Mouse (Mus musculus) neural tube, embryonic 12.5 days (tissue): ENCODE data around the gene Cdca7. TPM values are rescaled to one million over a fixed set of nuclear protein-coding genes. Genes with fewer than 3 reads are reported as not detected.

ENCODE experiments used
- ATAC-seq: fragments of 200-750 bp; cut with Nextera tagmentation; 2 replicates; pipeline ENCODE4 v1.8.0; 2017; ENCODE audit warnings: low read depth, mild to moderate bottlenecking, moderate TSS enrichment, moderate library complexity; ENCODE audit not compliant: low FRiP score
- H3K27ac ChIP-seq: fragments of 300-500 bp; sonication (generic); 2 replicates; pipeline ENCODE4 v1.5.1; 2016
- H3K27me3 ChIP-seq: fragments of 300-500 bp; sonication (generic); replicated peaks from 2 replicates; pipeline ENCODE4 v1.6.1; 2016; ENCODE audit warnings: mild to moderate bottlenecking
- H3K36me3 ChIP-seq: fragments of 300-500 bp; sonication (generic); 2 replicates; pipeline ENCODE4 v1.6.1; 2016; ENCODE audit warnings: mild to moderate bottlenecking
- H3K4me1 ChIP-seq: fragments of 300-500 bp; sonication (generic); 2 replicates; pipeline ENCODE4 v1.6.1; 2016
- H3K4me2 ChIP-seq: fragments of 300-500 bp; sonication (generic); replicated peaks from 2 replicates; pipeline ENCODE4 v1.6.1; 2016; ENCODE audit warnings: mild to moderate bottlenecking
- H3K4me3 ChIP-seq: fragments of 300-500 bp; sonication (generic); 2 replicates; pipeline ENCODE4 v1.5.1; 2016
- H3K9ac ChIP-seq: fragments of 300-500 bp; sonication (generic); 2 replicates; pipeline ENCODE4 v1.6.1; 2016; ENCODE audit warnings: mild to moderate bottlenecking
- H3K9me3 ChIP-seq: fragments of 300-500 bp; sonication (generic); 2 replicates; pipeline ENCODE4 v1.6.1; 2016; ENCODE audit warnings: mild to moderate bottlenecking
- WGBS: fragments of 180-500 bp; shearing (Covaris S2); methylation state at CpG from one replicate; pipeline ENCODE4 v1.1.7; 2016; 5-methylcytosine and 5-hydroxymethylcytosine counted together
- polyA plus RNA-seq: library from polyadenylated mRNA; unstranded; fragments of >200 nt; fragmentation: Nextera tagmentation; extraction: Ambion mirVana; gene quantifications from 2 replicates; pipeline ENCODE4 v1.2.1, GENCODE M21; 2016

Gene Cdca7
- 102 and 109 TPM in 2 replicates for polyA plus RNA-seq

DNA sequence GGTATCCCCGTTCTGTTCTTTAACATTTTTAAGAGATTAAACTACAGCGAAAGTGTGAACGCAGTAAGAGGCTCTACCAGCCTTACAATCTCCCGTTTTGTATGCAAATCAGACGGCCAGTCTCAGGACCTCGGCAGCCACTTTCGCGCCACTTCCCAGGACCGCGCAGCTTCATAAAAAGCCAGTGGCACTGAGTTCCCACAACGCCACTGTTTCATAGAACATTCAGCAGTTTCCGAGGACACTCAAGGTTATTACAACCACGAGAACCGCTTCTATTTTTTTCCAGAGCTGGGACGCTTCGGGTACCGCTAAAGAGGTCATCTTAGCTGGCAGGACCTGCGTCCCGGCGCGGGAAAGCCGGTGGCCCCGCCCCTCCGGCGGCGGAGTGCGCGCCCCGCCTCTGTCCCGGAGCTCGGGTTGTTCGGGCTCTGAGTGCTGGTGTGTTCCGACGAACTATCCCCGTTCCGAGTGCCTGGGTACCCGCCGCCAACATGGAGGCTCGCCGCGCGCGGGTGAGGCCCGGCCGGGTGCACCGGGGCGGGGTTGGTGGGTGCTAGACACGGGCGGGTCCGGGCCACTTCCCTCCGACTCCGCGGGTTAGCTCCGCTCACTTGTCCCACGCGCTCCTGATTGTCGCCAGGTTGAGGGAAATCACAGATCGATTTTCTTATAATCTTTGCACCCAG is at the start of gene Cdca7:
TSS of gene Cdca7 (plus strand) at position 363 of the 689 bp plus-strand sequence.
- WGBS, result under 1% methylated on average over 58 of the region's 58 CpGs
- 0 out of 2 replicates have a peak within 1 kb of the TSS, but pooled peaks have one; percentile 50 for H3K27ac ChIP-seq
- peak within 1 kb of the TSS; percentile 75 for H3K9ac ChIP-seq
- ATAC-seq, result peak; percentile 83
- peak within 1 kb of the TSS; percentile 77 for H3K4me2 ChIP-seq
- peak within 1 kb of the TSS; percentile 84 for H3K4me3 ChIP-seq
- H3K9me3 ChIP-seq, result no peaks in the 10 kb centered on the region
- H3K27me3 ChIP-seq, result 0 out of 2 replicates have a peak, but pooled peaks cover 5% of the 10 kb centered on the region
- peaks cover 31% of the 10 kb centered on the region for H3K4me1 ChIP-seq
- peaks cover 5% of the 10 kb centered on the region; the same call in 1 of the 2 replicates for H3K36me3 ChIP-seq

DNA sequence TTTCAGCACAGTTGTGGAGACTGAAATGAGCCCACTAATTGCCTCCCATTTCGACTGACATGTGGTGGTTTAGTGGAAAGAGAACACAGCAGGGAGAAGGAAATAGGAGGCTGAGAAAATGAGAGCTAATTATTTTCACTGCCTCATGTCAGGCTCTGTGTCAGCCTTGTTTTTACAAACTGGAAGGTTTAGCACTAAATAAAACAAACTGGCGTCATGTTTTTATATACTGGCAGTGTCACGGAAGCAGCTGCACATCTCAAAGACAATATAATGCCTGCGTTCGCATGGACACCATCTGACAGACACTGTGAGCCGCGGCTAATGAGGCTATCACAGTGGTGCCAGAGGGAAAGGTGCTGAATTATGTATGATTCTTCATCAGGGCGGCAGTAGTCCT is 49.2 kb upstream of the Cdca7 start:
- H3K36me3 ChIP-seq, result no peaks in the 10 kb centered on the region
- H3K9ac ChIP-seq, result no peak overlapping the region
- no peaks in the 10 kb centered on the region for H3K9me3 ChIP-seq
- H3K4me3 ChIP-seq, result no peak overlapping the region
- no peaks in the 10 kb centered on the region for H3K27me3 ChIP-seq
- H3K4me2 ChIP-seq, result peak overlapping the region; percentile 37
- WGBS, result 5% methylated on average over 8 of the region's 8 CpGs
- peaks cover 7% of the 10 kb centered on the region for H3K4me1 ChIP-seq
- H3K27ac ChIP-seq, result no peak overlapping the region
- peak; percentile 96 for ATAC-seq

DNA sequence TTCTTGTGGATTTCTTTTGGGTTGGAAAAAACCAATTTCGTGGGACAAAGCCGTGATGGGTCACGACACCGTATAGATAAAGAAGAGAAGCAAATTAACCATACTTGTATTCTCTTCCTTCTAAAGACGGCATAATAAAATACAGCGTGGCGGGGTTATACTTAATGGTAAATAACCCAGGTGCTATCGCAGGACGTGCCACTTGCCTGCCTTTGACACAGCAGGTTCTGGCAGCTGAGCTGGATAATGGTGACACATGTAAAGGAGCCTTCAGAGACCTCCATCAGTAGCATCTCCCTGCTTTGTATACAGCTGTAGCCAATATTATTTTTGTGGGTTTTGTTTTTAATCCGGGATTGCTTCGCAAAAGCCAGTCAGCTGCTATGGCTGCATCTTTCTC is 48.7 kb upstream of the Cdca7 start:
- no peak overlapping the region for H3K9ac ChIP-seq
- no peak overlapping the region for H3K27ac ChIP-seq
- H3K4me1 ChIP-seq, result peaks cover 7% of the 10 kb centered on the region
- no peaks in the 10 kb centered on the region for H3K27me3 ChIP-seq
- H3K9me3 ChIP-seq, result no peaks in the 10 kb centered on the region
- no peaks in the 10 kb centered on the region for H3K36me3 ChIP-seq
- 41% methylated on average over 11 of the region's 11 CpGs for WGBS
- H3K4me2 ChIP-seq, result peak overlapping the region; percentile 37
- H3K4me3 ChIP-seq, result no peak overlapping the region
- ATAC-seq, result peak; percentile 85

DNA sequence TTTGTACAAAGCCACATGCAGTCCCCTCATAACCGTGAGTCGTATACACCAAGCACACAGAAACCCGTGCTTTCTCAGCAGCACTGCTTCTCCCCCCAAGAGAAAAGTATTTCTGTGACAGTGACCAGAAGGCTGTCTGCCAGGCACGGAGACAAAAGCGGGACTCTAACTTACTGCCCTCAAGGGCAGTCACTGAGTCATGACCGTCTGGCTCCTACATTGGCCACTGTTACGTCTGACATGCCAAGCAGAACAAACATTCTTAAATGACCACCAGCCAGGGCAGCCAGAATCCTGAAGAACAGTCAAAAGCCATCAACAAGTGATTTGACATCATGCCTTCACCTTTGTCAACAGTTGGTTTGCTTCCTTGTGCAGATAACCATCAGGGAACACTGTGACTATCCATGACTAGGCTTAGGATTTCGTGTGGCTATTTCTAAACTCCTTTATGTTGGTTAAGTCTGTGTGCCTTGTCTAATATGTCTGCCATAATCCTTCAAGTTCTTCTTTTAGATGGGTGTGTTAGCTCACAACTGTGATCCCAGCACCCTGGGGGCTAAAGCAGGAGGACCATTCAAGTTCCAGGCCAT is 36.9 kb upstream of the Cdca7 start:
- Histone ChIP-seq H3K9me3 (no peaks in the 10 kb centered on the region), H3K27ac (no peak overlapping the region), H3K27me3 (no peaks in the 10 kb centered on the region), H3K4me3 (no peak overlapping the region), H3K9ac (no peak overlapping the region), H3K4me1 (no peaks in the 10 kb centered on the region), H3K4me2 (no peak overlapping the region), H3K36me3 (no peaks in the 10 kb centered on the region)
- no peak for ATAC-seq
- 73% methylated on average over 8 of the region's 8 CpGs for WGBS

DNA sequence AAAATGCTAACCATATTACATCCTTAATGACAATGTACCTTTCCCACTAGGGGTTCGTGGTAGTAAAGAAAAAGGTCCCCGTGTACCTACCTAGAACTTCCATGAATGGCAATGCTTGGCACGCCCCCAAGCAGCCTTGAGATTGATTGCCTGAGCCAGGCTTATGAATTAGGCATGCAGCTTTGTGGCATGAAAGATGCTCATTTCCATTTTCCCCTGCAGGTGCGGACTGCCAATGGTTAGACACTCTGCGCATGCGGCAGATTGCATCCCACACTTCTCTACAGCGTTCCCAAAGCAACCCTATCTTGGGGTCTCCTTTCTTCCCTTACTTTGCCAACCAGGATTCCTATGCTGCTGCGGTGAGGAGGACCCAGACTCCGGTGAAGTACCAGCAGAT is 34.9 kb upstream of the Cdca7 start:
- ATAC-seq, result no peak

DNA sequence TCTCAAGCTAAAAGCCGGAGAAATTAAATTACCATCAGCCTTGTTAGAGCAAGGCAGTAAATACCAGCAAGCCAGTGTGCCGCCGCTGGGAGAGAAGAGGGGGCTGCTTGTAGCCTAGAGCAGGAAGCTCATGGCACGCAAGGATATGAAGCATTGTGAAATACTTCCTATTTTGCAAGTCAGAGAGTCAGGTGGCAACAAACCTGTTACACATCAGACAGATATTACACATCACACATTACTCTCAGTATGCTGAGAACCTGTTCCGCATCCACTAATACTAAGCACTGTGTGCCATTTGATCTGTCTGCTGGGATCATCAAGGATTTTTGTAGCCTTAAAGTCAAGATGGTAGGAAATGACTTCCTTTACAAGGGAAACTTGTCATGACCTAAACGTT is 33.1 kb upstream of the Cdca7 start:
- Histone ChIP-seq H3K36me3 (no peaks in the 10 kb centered on the region), H3K27me3 (no peaks in the 10 kb centered on the region), H3K9ac (no peak overlapping the region), H3K4me1 (no peaks in the 10 kb centered on the region), H3K4me3 (no peak overlapping the region), H3K27ac (no peak overlapping the region), H3K4me2 (no peak overlapping the region), H3K9me3 (no peaks in the 10 kb centered on the region)
- 79% methylated on average over 6 of the region's 6 CpGs for WGBS
- ATAC-seq, result no peak

More for the DNA sequence above, 34.9 kb upstream of the Cdca7 start:
- H3K4me3 ChIP-seq, result no peak overlapping the region
- H3K27me3 ChIP-seq, result no peaks in the 10 kb centered on the region
- H3K9me3 ChIP-seq, result no peaks in the 10 kb centered on the region
- H3K27ac ChIP-seq, result no peak overlapping the region
- no peaks in the 10 kb centered on the region for H3K4me1 ChIP-seq
- 67% methylated on average over 9 of the region's 9 CpGs for WGBS
- H3K9ac ChIP-seq, result no peak overlapping the region
- H3K36me3 ChIP-seq, result no peaks in the 10 kb centered on the region
- no peak overlapping the region for H3K4me2 ChIP-seq

DNA sequence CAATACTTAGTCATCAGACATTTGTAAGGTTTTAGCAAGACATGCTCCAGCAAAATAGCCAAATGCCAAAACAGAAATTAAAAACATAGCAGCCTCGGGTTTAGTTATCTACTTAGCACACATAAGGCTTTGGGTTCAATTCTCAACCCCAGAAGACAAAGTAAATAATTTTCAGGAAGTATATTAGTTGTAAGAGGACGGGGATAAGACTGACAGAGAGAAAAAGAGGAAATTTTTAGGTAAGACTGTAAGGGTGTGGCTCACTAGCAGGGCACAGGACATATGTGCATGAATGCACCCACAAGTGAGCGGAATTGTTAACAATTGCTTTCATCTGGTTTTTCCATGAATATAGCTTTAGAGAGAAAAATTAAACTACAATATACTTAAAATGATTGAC is 32.0 kb upstream of the Cdca7 start:
- Histone ChIP-seq H3K27ac (no peak overlapping the region), H3K36me3 (no peaks in the 10 kb centered on the region), H3K4me3 (no peak overlapping the region), H3K4me2 (no peak overlapping the region), H3K9ac (no peak overlapping the region), H3K4me1 (no peaks in the 10 kb centered on the region), H3K27me3 (no peaks in the 10 kb centered on the region), H3K9me3 (no peaks in the 10 kb centered on the region)
- WGBS, result 82% methylated on average over 3 of the region's 3 CpGs
- ATAC-seq, result no peak

DNA sequence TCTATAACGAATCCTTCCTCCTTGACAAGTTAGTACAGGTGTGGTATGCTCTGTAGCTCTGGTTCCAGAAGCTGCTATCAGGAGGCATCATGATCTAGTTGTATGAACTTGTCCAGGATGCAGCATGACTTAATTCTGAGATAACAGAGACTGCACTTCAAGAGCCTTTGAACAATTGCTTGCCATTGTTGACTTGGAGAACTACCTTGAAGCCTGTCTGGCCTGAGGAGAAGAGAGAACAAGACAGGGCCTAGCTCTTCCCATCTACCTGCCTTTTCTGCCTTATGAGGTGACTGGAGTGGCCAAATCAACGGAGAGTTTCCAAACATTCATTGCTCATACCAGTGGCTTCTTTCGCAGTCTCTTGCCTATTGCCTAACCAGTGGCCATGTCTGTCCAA is 29.9 kb upstream of the Cdca7 start:
- H3K4me1 ChIP-seq, result no peaks in the 10 kb centered on the region
- no peaks in the 10 kb centered on the region for H3K27me3 ChIP-seq
- WGBS, result 92% methylated on average over 3 of the region's 3 CpGs
- no peak for ATAC-seq
- H3K4me2 ChIP-seq, result no peak overlapping the region
- no peak overlapping the region for H3K27ac ChIP-seq
- no peak overlapping the region for H3K4me3 ChIP-seq
- no peaks in the 10 kb centered on the region for H3K9me3 ChIP-seq
- H3K36me3 ChIP-seq, result no peaks in the 10 kb centered on the region
- no peak overlapping the region for H3K9ac ChIP-seq

DNA sequence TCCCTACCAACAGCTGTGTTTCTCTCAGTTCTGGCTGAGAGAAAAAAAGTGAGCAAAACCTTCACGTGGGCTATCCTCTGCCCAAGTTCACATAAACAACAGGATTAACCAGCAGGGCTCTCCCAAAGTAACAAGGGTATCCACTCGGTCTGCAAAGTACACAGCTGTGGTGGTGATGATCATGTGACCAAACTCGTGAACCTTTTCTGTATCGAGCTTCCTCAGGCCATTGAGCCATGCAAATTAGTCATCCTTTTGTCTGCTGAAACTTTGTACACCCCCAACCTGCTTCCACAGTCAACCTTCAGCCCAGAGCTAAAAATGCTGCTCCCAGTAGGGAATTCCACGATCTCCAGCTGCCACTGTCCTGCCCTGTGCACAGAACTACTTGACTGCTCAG is 29.3 kb upstream of the Cdca7 start:
- H3K36me3 ChIP-seq, result no peaks in the 10 kb centered on the region
- H3K9me3 ChIP-seq, result no peaks in the 10 kb centered on the region
- no peak overlapping the region for H3K4me3 ChIP-seq
- no peaks in the 10 kb centered on the region for H3K27me3 ChIP-seq
- no peak overlapping the region for H3K27ac ChIP-seq
- H3K4me2 ChIP-seq, result no peak overlapping the region
- WGBS, result 37% methylated on average over 5 of the region's 5 CpGs
- no peak overlapping the region for H3K9ac ChIP-seq
- ATAC-seq, result no peak
- no peaks in the 10 kb centered on the region for H3K4me1 ChIP-seq

DNA sequence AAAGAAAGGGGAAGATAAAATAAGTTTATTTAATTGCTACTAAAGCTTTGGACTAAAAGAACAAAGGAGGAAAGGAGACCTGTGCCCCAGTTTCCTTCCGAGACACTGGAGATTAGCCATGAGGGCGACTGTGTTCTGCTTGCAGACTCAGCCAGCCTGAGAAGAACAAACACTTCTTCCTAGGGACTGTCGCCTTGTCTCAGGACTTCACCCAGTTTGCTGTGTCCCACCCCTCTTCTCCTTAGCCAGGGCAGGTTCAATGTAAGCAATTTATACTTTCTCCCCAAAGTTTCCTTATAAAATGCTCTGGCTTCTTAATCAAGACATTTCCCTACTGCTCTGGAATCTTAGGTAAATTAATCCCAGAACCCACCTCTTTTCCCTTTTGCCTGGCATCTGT is 22.4 kb upstream of the Cdca7 start:
- 47% methylated on average over 3 of the region's 3 CpGs for WGBS

DNA sequence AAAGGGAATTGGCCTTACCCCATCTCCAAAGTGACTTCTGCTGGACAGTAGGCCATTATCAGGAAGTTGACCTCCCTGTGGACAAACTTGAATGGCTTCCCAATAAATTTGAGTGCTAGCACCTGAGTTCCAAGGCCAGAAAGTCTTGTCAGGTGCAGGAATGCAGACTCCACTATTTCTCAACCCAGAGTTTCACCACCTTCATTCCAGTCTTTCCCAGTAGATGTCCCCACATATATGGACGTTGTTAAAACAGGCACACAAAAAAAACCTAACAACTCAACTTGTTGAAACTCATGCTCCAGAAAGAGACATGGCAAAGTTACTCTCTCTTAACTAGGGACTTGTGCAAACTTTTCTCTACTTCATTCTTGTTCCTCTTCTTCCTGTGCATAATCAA is 19.8 kb upstream of the Cdca7 start:
- no peak overlapping the region for H3K4me3 ChIP-seq
- no peaks in the 10 kb centered on the region for H3K27me3 ChIP-seq
- H3K9ac ChIP-seq, result no peak overlapping the region
- 77% methylated on average over 1 of the region's 1 CpGs for WGBS
- no peak overlapping the region for H3K27ac ChIP-seq
- no peaks in the 10 kb centered on the region for H3K4me1 ChIP-seq
- H3K36me3 ChIP-seq, result no peaks in the 10 kb centered on the region
- H3K9me3 ChIP-seq, result no peaks in the 10 kb centered on the region
- no peak for ATAC-seq
- H3K4me2 ChIP-seq, result no peak overlapping the region

More for the DNA sequence above, 22.4 kb upstream of the Cdca7 start:
- ATAC-seq, result no peak
- Histone ChIP-seq H3K4me3 (no peak overlapping the region), H3K9me3 (no peaks in the 10 kb centered on the region), H3K4me1 (no peaks in the 10 kb centered on the region), H3K4me2 (no peak overlapping the region), H3K27ac (no peak overlapping the region), H3K27me3 (no peaks in the 10 kb centered on the region), H3K9ac (no peak overlapping the region), H3K36me3 (no peaks in the 10 kb centered on the region)

DNA sequence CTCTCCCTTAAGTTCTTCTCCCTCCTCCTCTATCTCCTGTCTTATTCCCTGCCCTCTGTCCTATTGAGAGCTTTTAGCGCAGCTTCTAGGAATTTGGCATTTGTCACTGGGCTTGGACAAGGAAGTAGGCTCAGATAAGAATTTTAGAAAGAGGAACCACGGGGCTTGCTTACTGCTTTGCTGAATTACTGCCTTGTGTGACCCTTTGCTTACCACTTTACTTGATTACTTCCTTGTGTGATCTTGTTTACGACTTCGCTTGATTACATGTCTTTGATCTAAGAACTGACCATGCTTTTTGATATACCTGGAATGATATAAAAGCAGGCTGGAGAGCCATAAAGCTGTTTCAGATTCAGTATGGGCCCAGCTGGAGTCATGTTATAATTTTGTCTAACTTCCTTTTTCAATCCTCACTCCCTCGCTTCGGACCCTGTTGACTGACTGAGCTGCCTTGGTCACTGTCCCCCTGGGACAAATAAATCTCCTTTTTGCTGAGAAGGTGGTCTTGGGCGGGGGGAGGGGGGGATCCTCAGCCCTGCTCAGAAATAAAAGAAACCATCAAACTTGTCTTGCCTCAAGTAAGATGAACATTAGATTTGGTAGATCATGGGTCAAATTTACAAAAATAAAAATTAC is 11.5 kb upstream of the Cdca7 start:
- Histone ChIP-seq H3K27ac (no peak overlapping the region), H3K4me2 (no peak overlapping the region), H3K27me3 (no peaks in the 10 kb centered on the region), H3K4me1 (no peaks in the 10 kb centered on the region), H3K9ac (no peak overlapping the region), H3K9me3 (no peaks in the 10 kb centered on the region), H3K36me3 (no peaks in the 10 kb centered on the region), H3K4me3 (no peak overlapping the region)
- WGBS, result 29% methylated on average over 7 of the region's 7 CpGs
- ATAC-seq, result no peak
